Mouse (Mus musculus) thymus, adult 2 months (tissue): Measurements from ENCODE around the gene Cxadr.

ENCODE experiments used
- CTCF ChIP-seq: fragments of 200-500 bp; IDR thresholded peaks from 2 replicates; pipeline ENCODE4 v1.5.1; 2012; ENCODE audit warnings: mild to moderate bottlenecking, control low read depth, low read length, moderate library complexity, borderline replicate concordance; ENCODE audit not compliant: control insufficient read depth, poor library complexity, insufficient read depth; ENCODE audit errors: extremely low read depth
- POLR2A ChIP-seq: fragments of 200-500 bp; IDR thresholded peaks from 2 replicates; pipeline ENCODE4 v1.6.1; 2012; ENCODE audit warnings: mild to moderate bottlenecking, low read length, control low read depth, moderate library complexity; ENCODE audit not compliant: control insufficient read depth, poor library complexity, insufficient read depth; ENCODE audit errors: extremely low read depth

GRCm38 (mm10) chr16:78267453-78267852 lies 33.8 kb upstream of the Cxadr start:
- TF ChIP-seq POLR2A, result no peak
- no peak for TF ChIP-seq CTCF
